Mouse (Mus musculus): ENCODE measurements around the gene Ctxn2. TPM values are rescaled to one million over a fixed set of nuclear protein-coding genes. Genes with fewer than 3 reads are reported as not detected.
A peak's percentile ranks its signal among the peaks of the same experiment; 100 is the strongest.

The Ctxn2 gene
- polyA plus RNA-seq, 1 experiment from 2014 or later, result not detected

DNA sequence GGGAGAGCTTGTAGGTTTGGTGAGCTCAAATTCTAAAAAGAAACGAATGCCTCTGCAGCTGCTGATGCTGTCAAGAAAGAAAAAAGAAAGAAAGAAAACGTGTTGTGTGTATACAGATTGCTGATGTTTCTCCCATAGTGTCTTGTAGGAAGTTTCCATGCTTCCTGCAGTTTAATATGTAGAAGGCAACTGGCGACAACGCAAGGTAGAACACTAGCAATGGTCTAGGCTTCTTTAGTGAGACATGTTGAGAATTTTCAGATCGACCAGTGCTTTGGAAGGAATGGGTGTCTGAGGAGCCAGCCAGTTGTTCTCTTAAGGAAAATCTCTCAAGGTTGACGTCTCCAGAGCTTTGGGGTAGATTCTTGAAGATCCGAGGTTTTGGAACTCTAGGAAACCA, 354 bp downstream of the Ctxn2 start:
- no peaks in the 10 kb centered on the region for H3K9me3 ChIP-seq
- H3K27me3 ChIP-seq (ENCODE audit: poor library complexity, severe bottlenecking), result peaks cover 12% of the 10 kb centered on the region
- no peak overlapping the region for H3K27ac ChIP-seq
- peak overlapping the region; percentile 52 for H3K4me3 ChIP-seq
- H3K4me1 ChIP-seq, result peaks cover 17% of the 10 kb centered on the region
- no peak for DNase-seq (ENCODE audit: extremely low spot score, low spot score)
- H3K36me3 ChIP-seq (replicated peaks), result no peaks in the 10 kb centered on the region
- 36% methylated on average over 7 of the region's 7 CpGs for WGBS

DNA sequence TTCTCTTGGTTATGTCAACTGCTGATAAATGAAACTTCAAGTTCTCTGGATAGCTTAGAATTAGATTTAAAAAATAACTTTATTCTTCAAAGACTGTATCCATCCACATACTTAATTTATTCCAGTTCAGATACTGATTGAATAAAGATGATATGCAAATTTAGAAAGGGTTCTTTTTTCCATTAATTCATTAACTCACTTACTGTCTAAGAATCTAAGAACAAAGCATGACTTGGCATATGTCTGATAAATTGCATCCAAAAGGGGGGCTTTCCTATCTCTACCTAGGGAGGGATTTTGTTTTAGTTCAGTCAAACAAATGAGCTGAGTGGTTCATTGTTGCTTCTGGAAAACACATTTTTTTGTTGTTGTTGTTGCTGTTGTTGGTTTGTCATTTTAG, 5.8 kb downstream of the Ctxn2 start:
- Histone ChIP-seq H3K4me1 (no peaks in the 10 kb centered on the region), H3K27ac (no peak overlapping the region), H3K4me3 (no peak overlapping the region)

DNA sequence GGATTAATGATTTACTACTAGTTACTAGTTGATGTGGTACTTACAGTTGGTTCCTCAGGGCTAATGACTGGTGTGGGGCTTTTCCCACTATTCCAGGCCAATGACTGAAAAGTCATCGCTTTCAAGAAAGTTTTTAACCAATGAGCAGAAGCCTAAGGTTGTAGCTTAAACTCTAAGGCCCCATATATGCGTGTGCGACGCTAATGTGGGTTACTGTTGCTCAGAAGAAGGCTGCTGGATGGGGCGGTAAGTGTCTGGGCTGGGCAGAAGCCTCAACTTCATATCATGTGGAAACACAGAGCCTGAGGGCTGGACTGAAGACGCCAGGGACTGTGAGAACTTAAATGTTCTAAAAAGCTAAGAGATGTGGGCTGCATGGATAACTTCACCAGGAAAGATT, 15.9 kb downstream of the Ctxn2 start, which contains the start of gene Slc12a1:
Gene Slc12a1 (plus strand): TSS at position 118 of the 400 bp plus-strand sequence.
- Histone ChIP-seq H3K4me1 (0 out of 2 replicates have a peak, but pooled peaks cover 4% of the 10 kb centered on the region), H3K4me3 (no peak within 1 kb of the TSS), H3K9me3 (no peaks in the 10 kb centered on the region), H3K27me3 (ENCODE audit: poor library complexity, severe bottlenecking) (no peaks in the 10 kb centered on the region), H3K36me3 (replicated peaks) (no peaks in the 10 kb centered on the region), H3K27ac (no peak within 1 kb of the TSS)
- no peak for DNase-seq (ENCODE audit: extremely low spot score, low spot score)
- WGBS, result 90% methylated on average over 6 of the region's 6 CpGs

More for the DNA sequence above, 5.8 kb downstream of the Ctxn2 start:
- H3K27me3 ChIP-seq (ENCODE audit: poor library complexity, severe bottlenecking), result no peaks in the 10 kb centered on the region
- H3K9me3 ChIP-seq, result no peaks in the 10 kb centered on the region
- DNase-seq (ENCODE audit: extremely low spot score, low spot score), result no peak
- H3K36me3 ChIP-seq (replicated peaks), result no peaks in the 10 kb centered on the region

DNA sequence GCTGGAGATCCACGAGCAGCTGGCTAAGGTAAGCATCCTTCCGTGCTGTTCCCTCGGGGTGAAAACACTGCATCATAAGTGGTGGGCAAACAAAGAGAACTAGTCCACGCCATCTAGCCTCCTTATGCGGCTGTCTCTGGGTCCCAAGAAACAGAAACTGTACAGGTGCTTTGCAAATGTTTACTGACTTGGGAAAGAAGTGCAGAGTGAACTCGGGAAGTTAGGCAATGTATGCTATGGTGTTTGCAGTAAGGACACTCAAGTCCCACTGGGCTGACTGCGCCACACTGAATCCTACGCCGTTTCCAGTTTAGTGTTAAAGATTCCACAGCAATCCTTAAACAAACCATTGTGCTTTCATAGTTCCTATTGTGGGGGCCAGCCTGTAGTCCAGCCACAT, 17.8 kb downstream of the Ctxn2 start:
- Histone ChIP-seq H3K4me3 (no peak overlapping the region), H3K4me1 (0 out of 2 replicates have a peak, but pooled peaks cover 4% of the 10 kb centered on the region), H3K27ac (no peak overlapping the region), H3K27me3 (ENCODE audit: poor library complexity, severe bottlenecking) (no peaks in the 10 kb centered on the region), H3K9me3 (no peaks in the 10 kb centered on the region), H3K36me3 (replicated peaks) (no peaks in the 10 kb centered on the region)
- no peak for DNase-seq (ENCODE audit: extremely low spot score, low spot score)
- WGBS, result 90% methylated on average over 9 of the region's 9 CpGs

DNA sequence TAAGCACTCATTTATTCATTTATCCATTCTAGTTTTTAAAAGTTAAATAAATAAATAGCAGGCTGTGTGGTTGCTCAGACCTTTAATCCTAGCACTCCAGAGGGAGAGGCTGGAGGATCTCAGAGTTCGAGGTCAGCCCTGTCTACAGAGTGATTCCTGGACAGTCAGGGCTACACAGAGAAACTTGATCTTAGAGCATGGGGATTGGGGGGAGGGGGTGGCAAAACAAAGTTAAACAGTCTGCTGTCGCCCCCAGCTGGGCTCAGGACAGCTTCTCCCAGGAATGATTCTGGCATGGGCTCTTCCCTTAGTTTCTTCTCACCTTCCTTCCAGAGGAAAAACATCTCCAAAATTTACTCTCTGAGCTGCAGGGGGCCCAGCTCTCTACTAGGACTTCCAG, 19.0 kb downstream of the Ctxn2 start:
- 0 out of 2 replicates have a peak, but pooled peaks cover 4% of the 10 kb centered on the region for H3K4me1 ChIP-seq
- H3K36me3 ChIP-seq (replicated peaks), result no peaks in the 10 kb centered on the region
- no peaks in the 10 kb centered on the region for H3K9me3 ChIP-seq
- no peak overlapping the region for H3K4me3 ChIP-seq
- H3K27me3 ChIP-seq (ENCODE audit: poor library complexity, severe bottlenecking), result no peaks in the 10 kb centered on the region
- no peak for DNase-seq (ENCODE audit: extremely low spot score, low spot score)
- 17% methylated on average over 2 of the region's 2 CpGs for WGBS
- H3K27ac ChIP-seq, result no peak overlapping the region

DNA sequence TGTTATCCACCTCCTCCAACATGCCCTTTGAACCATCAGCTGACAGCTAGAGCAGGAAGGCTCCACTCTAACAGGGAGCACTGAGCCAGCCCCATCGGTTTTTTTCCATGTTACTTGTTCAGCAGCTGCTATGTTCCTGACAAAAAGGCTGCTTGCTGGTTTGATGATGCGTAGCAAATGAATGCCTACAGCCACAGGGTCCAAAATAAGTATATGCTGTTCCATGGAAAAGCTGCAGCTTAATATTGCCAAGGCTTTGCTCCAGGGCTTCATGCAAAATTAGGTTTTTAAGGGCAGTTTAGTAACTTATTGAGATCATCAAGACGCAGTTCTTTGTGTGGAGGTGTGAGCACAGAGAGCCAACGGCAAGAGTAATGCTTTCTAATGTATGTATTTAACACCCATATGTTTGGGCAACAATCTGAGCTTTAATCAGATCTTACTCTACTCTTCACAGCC, 25.5 kb downstream of the Ctxn2 start:
- Histone ChIP-seq H3K27ac (no peak overlapping the region), H3K9me3 (no peaks in the 10 kb centered on the region), H3K27me3 (ENCODE audit: poor library complexity, severe bottlenecking) (no peaks in the 10 kb centered on the region), H3K36me3 (replicated peaks) (no peaks in the 10 kb centered on the region), H3K4me1 (no peaks in the 10 kb centered on the region), H3K4me3 (no peak overlapping the region)
- WGBS, result 75% methylated on average over 4 of the region's 4 CpGs
- DNase-seq (ENCODE audit: extremely low spot score, low spot score), result no peak

DNA sequence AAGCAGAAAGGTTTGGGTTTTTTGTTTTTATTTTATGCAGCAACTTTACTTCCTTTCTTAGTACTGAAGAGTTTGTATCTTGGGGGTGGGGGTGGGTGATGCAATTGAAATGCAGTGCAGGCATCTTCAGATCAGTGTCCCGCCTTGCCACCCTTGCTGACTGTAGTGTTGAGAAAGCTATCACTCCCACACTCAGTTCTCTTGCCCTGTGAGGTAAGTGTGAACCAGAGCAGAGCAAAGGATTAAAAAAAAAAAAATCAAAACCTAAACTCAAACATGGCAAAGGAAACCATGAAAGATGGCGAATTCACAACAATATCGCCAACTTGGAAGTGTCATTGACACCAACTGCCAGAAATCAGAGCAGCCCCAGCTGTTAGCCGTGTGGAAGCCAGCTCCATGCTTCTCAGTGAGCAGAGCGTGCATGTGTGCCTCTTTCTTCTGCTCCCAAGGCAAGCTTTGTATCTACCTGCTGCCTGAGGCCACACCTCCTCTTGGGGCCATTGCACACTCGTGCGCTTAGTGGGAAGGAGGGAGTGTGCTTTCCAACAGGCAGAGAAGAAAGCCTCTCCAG, 41.8 kb downstream of the Ctxn2 start:
- no peak for DNase-seq (ENCODE audit: extremely low spot score, low spot score)
- Histone ChIP-seq H3K4me1 (no peaks in the 10 kb centered on the region), H3K27ac (no peak overlapping the region), H3K9me3 (no peaks in the 10 kb centered on the region), H3K27me3 (ENCODE audit: poor library complexity, severe bottlenecking) (no peaks in the 10 kb centered on the region), H3K4me3 (no peak overlapping the region), H3K36me3 (replicated peaks) (no peaks in the 10 kb centered on the region)
- 86% methylated on average over 7 of the region's 7 CpGs for WGBS

DNA sequence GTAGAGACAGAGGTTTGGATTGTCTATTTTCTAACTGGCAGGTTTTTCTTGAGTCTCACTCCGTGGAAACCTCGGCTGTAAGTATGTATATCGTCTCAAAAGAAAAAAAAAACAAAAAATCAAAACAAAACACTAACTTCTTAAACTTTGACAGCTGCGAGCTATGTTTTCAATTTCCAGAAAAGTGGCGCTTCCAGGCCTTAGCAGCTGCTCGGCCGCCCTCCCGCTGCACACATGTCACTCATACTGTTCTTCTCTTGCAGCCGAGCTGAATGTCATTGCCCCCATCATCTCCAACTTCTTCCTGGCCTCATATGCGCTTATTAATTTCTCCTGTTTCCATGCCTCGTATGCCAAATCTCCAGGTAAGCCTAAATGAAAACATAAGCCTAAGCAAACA, 51.4 kb downstream of the Ctxn2 start:
- no peak for DNase-seq (ENCODE audit: extremely low spot score, low spot score)
- H3K27ac ChIP-seq, result no peak overlapping the region
- no peak overlapping the region for H3K4me3 ChIP-seq
- no peaks in the 10 kb centered on the region for H3K9me3 ChIP-seq
- H3K4me1 ChIP-seq, result no peaks in the 10 kb centered on the region
- no peaks in the 10 kb centered on the region for H3K36me3 ChIP-seq (replicated peaks)
- 83% methylated on average over 11 of the region's 11 CpGs for WGBS
- H3K27me3 ChIP-seq (ENCODE audit: poor library complexity, severe bottlenecking), result no peaks in the 10 kb centered on the region

DNA sequence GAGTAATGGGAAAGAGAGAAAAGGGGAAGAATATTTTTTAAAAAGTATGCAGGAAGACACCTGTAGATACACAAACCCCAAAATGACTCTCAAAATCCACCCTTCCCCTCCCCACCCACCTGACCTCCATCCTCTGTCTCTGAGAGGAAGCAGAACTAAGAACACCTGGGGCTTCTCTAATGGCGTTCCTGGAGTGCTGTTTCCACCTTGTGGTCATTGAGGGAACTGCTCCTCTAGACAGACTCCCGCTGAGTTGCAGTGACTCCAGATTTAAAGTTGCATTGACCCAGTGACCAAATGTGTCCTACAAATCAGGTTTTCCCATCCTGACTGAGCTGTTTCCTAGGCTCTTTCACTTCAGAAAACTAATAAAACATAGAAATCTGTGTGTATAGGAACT, 52.7 kb downstream of the Ctxn2 start:
- no peak overlapping the region for H3K4me3 ChIP-seq
- 7% methylated on average over 2 of the region's 2 CpGs for WGBS
- H3K27me3 ChIP-seq (ENCODE audit: poor library complexity, severe bottlenecking), result no peaks in the 10 kb centered on the region
- no peaks in the 10 kb centered on the region for H3K4me1 ChIP-seq
- peak; percentile 55 for DNase-seq (ENCODE audit: extremely low spot score, low spot score)
- no peaks in the 10 kb centered on the region for H3K9me3 ChIP-seq
- H3K36me3 ChIP-seq (replicated peaks), result no peaks in the 10 kb centered on the region
- H3K27ac ChIP-seq, result no peak overlapping the region

DNA sequence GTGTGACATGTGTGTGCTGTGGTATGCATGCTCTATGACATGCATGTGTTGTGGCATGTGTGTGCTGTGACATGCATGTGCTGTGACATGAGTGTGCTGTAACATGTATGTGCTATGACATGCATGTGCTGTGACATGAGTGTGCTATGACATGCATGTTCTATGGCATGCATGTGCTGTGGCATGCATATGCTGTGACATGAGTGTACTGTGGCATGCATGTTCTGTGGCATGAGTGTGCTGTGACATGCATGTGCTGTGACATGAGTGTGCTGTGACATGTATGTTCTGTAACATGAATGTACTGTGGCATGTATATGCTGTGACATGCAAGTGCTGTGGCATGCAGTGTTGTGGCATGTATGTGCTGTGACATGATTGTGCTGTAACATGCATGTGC, 56.4 kb downstream of the Ctxn2 start:
- Histone ChIP-seq H3K4me3 (no peak overlapping the region), H3K9me3 (no peaks in the 10 kb centered on the region), H3K36me3 (replicated peaks) (no peaks in the 10 kb centered on the region), H3K4me1 (peaks cover 4% of the 10 kb centered on the region; the same call in 1 of the 2 replicates), H3K27me3 (ENCODE audit: poor library complexity, severe bottlenecking) (no peaks in the 10 kb centered on the region), H3K27ac (no peak overlapping the region)
- no peak for DNase-seq (ENCODE audit: extremely low spot score, low spot score)

DNA sequence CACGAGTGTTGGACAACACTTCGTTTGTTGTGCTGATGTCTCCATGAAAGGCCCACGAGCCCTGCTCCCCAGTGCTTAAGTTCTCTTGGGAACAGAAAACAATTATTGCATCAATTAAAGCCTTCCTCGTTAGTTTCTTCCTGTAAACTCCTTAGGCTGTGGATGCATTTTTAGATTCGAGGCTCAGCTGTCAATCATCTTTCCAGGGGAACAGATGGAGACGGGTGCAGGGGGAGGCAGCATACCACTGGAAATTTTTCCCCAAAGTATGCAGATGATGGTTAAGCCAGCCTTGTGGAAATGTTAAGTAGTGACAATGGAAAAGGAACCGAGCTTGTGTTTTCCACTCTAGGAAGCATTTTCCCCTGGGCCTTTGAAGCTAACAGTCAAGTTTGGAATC, 60.3 kb downstream of the Ctxn2 start:
- Histone ChIP-seq H3K27ac (no peak overlapping the region), H3K4me1 (peaks cover 4% of the 10 kb centered on the region; the same call in 1 of the 2 replicates), H3K9me3 (no peaks in the 10 kb centered on the region), H3K36me3 (replicated peaks) (no peaks in the 10 kb centered on the region), H3K4me3 (no peak overlapping the region), H3K27me3 (ENCODE audit: poor library complexity, severe bottlenecking) (no peaks in the 10 kb centered on the region)
- 65% methylated on average over 7 of the region's 7 CpGs for WGBS
- no peak for DNase-seq (ENCODE audit: extremely low spot score, low spot score)

Measured in forebrain, embryonic 10.5 days (tissue).